Mouse (Mus musculus) central nervous system, embryonic 14 days (tissue): ENCODE results near the gene Snrk. TPM values are rescaled to one million over a fixed set of nuclear protein-coding genes. Genes with fewer than 3 reads are reported as not detected.

ENCODE experiments used
- polyA plus RNA-seq: library from polyadenylated mRNA; depleted of rRNA; stranded (reverse); fragments of >200 nt; gene quantifications from 2 replicates; pipeline ENCODE4 v1.2.3, GENCODE M21; 2012; rRNA removed

The Snrk gene
- 62.1 and 65.8 TPM in 2 replicates for polyA plus RNA-seq

DNA sequence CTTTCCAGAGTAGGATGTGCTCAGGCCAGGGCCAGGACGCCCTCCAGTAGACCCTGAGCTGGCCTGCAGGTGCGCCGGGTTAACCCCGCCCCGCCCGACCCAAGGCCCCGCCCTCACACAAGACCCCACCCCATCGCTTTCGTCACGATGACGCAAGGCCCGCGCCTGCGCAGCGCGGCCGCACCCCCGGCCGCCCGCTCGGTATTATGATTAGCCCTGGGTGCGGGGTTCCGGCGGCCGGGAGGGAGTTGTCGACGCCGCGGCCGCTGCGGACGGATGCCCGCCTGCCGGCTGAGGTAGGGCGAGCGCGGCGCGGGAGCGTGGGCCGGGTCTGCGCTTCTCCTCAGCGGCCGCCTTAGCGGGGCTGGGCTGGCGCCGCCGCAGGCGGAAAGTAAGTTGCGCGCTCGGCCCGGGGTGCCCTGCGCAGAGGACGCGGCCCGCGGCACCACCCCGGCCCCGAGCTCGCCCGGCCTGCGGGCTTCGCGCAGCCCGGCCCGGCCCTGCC is at the start of gene Snrk:
Gene Snrk, plus strand, starts transcription at position 155 of the 505 bp plus-strand sequence.

Other genes with a start within 250 kb of the Snrk start
- gene Ackr2, start 218.9 kb upstream of the Snrk start, polyA plus RNA-seq: 0.94 and 1.9 TPM in 2 replicates
- gene Cyp8b1, start 201.0 kb upstream of the Snrk start, polyA plus RNA-seq: not detected in 2 replicates
- 1.6 and 3.5 TPM in 2 replicates for gene Fam198a, start 166.3 kb upstream of the Snrk start, polyA plus RNA-seq
- 22.7 and 23.8 TPM in 2 replicates for gene Pomgnt2, start 120.2 kb upstream of the Snrk start, polyA plus RNA-seq
- gene Ano10, start 177.2 kb downstream of the Snrk start, polyA plus RNA-seq: 32.5 and 33.8 TPM in 2 replicates
- gene Abhd5, start 234.3 kb downstream of the Snrk start, polyA plus RNA-seq: 15.9 and 17.6 TPM in 2 replicates